Mouse (Mus musculus) layer of hippocampus, adult 18-20 months (tissue): ENCODE data around the gene Dusp10. TPM values are rescaled to one million over a fixed set of nuclear protein-coding genes. Genes with fewer than 3 reads are reported as not detected.

Experiments used
- DNase-seq, 2 experiments: peaks; one replicate each; pipeline ENCODE4 v3.0.0; 2022; ENCODE audit warnings: low spot score in 2 of 2
- total RNA-seq, 2 experiments: library from RNA; stranded (reverse); gene quantifications; 2 replicates each; pipeline ENCODE4 v1.2.3; 2021

The Dusp10 gene
- total RNA-seq, 2 experiments from 2014 or later: 4.6 to 5.2 TPM

DNA sequence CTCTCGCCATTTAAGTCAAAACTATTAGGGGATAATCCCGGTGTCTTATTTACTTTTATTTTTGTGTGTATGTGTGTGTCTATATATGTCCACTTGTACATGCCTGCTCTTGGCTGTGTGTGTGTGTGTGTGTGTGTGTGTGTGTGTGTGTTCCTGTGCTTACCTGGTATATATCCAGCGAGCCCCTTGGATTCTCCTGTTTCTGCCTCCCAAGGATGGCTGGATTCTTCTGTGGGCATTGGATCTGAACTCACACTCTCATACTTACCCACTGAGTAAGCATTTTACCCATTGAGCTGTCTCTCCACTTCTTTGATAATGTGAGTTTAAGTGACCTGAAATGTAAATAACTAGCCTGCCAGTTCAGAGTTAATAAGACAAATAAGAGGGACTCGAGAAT is 40.6 kb downstream of the Dusp10 start:
- DNase-seq: no peak

DNA sequence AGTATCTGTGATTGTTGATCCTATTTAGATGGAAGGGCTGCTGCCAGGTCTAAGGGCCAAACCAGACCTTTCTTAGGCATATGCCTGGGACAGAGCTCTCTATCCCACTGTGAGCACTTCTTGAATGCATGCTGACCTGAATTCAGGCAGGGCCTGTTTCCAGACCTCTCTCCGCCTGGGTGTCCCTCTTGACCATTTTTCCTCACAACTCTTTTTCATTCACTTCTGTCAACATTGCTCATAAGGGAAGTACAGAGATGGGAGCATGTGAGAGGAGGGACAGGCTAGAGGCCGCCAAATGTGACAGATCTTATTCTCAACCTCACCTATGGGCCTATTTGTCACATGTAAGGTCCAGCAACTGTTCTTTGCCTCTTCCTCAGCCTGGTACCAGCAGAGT is 41.1 kb downstream of the Dusp10 start:
- DNase-seq: no peak

- no peak for DNase-seq
Observed at GRCm38 (mm10) chr1:184058206-184058605, 45.1 kb downstream of the Dusp10 start.

GRCm38 (mm10) chr1:184059814-184060213 is 46.7 kb downstream of the Dusp10 start:
- DNase-seq: no peak

- no peak for DNase-seq
Observed at GRCm38 (mm10) chr1:184060381-184060780, 47.3 kb downstream of the Dusp10 start.

DNA sequence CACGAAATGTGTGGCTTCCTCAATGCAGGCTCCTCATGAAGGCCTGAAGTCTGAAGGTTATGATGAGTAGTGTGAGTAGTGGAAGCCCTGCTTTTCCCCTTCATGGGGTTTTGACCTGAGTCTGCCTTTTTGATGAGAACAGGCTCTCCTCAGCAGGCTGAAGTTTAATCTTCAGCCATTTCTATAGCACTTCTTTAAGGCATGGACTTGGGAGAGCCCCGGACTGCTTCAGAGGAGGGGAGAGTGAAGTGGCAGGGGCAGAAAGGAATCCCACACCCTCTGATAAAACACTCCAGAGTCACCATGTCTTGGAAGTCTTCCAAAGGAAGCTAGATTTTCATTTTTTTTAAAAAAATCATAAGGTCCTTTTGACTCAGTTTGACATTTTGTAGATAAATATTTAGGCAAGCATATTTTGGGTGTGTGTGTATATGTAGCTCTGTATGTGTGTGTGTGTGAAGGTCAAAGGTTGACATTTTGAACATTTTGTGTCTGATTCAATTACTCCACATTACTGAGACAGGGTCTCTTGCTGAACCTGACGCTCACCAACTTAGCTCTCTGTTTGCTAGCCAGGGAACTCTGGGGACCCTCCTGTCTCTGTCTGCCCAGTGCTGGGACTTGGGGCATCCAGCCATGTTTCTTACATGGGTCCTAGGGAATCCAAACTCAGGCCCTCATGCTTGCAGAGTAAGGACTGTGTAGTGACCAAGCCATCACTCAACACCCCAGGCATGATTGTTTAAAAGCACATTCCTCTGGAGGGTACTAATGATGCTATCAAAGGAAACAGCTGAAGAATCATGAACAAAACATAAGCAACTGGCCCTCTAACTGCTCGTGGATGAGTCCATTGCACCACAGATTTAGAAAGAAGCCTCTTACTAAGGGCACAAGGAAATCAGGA is 48.0 kb downstream of the Dusp10 start:
- no peak for DNase-seq

GRCm38 (mm10) chr1:184061901-184062300 is 48.8 kb downstream of the Dusp10 start:
- DNase-seq: no peak

DNA sequence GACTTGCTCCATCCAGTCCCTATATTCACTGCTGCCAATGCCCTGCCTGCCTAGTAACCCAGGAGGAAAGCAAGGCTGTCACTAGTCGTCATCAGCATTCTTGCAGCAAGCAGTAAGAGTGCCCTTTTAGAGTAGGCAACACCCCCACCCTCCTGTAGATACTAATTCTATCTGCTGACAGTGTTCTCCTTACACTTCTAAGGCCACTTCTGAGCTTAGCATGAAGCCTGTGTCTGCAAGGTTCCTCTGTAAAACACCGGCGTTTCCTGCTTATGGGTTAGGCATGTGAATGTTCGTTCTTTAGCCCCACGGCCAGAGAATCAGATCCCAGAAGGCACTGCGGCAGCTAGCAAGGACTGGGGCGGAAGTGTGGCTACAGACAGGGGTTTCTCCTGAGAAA is 51.2 kb downstream of the Dusp10 start:
- no peak for DNase-seq

DNA sequence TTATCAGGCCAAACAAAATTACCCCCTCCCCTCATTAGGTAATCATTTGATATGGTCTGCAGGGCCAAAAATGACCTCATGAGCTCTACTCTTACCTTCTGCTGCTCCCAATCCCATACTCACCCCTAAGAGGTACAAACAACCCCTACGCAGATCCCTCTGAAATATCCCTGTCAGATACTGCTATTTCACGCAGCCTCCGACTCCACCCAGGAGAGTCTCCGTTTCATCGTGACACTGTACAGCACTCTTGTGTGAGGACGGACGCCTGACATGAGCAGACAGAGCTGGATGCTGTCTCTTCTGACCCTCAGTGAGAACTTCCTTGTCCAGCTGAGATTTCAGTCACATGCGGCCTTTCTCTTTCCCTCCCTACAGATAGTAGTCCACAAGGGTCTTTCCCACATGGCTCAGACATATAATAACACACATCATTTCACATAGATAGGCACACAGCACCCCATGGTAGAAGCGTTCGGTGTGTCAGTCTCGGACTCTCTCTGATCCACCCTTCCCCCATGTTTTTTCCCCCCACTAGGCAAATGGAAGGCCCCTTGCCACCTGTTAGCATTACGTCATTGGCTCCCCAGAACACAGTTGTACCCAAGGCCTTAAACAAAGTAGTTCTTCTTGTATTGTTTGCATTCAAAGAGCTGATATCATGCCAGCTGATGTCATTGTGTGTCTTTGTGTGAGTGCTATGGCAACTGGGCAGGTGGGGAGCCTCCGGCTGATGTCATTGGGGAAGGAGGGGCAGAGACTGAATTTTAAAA is 52.7 kb downstream of the Dusp10 start:
- DNase-seq: peak in 1 of 2 experiments; percentile 42

DNA sequence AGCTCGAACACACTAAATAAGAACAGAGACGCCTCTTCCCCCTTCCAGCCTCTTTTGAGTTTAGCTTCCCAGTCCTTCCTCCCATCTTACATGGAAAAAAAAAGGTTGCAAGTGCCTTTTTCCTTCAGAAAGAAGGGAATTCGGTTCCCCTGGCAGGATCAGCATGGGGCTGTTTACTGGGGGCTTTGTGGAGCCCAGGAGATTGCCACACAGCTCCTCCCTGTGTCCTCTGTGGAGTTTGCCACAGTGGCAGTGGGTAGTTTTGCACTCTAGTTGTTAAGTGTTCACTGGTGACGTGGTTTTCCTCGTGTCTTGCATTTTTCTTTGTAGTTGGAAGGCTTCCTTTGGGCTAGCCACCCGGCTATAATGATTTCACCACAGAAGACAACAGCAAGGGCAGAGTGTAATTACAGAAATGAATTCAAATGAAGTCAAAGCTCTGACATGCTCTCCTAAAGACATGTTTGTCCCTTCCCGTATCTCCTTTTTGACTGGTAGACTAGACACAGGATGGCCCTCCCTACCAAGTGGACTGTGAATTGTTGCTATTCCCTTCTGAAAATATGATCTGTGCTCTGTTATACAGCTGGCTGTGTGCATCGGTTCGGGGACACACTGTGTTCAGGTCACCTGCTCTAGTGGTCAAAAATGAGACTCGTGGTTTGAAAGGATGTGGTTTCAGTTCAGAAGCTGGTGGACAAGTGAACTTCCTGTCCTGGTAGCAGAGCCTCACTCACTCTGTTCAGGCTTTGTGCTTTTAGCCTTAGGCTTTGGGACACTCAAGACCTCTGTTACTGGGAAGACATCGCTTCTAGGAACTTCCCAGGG is 53.6 kb downstream of the Dusp10 start:
- DNase-seq: no peak

DNA sequence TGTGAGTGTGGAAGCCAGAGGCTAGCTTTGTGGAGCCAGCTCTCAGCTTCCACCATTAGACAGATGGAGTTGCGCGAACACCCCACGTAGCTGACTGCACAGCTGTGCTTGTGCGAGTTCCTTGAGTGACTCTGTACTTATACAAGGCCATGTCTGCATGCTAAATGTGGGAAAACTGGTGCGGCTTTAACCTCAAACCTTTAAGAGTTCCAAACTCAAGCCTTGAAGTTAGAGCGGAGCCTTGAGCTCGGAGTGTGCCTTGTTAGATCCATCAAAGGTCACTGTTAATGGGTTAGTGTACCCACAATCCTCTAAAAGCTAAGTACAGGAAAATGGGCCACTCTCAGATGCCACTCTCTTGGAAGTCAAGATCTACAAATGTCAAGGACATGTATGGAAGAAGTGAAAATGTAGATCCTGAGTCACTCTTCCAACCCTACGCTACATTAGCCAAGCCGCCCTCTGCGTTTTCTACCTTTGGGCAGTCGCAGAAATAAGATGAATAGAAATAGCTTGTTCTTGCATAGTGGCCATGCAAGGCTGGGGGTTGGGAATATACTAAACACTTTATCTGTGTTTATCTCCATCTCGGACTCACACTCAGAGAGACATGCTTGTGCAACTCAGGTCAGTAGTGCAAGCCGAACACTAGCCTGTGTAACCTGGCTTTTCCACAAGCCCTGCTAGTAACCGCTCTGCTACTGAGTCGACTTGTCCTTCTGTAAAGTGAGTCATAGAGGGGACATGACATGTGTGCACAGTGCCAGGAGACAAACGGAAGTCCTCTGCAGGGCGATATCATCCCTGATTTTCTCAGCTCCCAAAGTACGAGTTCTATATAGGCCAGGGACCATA is 54.8 kb downstream of the Dusp10 start:
- DNase-seq: no peak

- DNase-seq: no peak
Observed at GRCm38 (mm10) chr1:184068971-184069370, 55.9 kb downstream of the Dusp10 start.

- no peak for DNase-seq
Observed at GRCm38 (mm10) chr1:184076065-184076464, 63.0 kb downstream of the Dusp10 start.

- no peak for DNase-seq
Observed at GRCm38 (mm10) chr1:184076756-184077155, 63.7 kb downstream of the Dusp10 start.

DNA sequence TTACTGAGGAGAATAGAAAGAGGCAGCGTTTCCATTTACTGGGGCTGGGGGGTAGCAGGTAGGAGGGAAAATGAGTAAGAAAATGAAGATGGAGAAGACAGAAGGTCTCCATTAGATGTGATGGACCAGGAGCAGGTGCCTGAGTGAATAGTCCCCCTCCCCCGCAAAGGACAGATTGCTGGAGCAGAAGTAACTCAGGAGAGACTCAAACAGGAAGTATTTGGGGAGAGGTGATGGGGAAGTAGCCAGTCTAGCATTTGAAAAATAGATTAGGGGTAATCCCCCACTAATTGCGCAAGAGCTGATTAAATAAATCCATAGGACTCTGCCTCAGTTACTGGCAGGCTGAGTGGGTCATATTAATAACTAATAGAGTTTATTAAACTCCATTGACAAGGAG is 66.2 kb downstream of the Dusp10 start:
- DNase-seq: no peak

- DNase-seq: no peak
Observed at GRCm38 (mm10) chr1:184082661-184083060, 69.6 kb downstream of the Dusp10 start.

- no peak for DNase-seq
Observed at GRCm38 (mm10) chr1:184083166-184083565, 70.1 kb downstream of the Dusp10 start.

- DNase-seq: no peak
Observed at GRCm38 (mm10) chr1:184084961-184085360, 71.9 kb downstream of the Dusp10 start.

GRCm38 (mm10) chr1:184090515-184090914 is 77.4 kb downstream of the Dusp10 start:
- no peak for DNase-seq

GRCm38 (mm10) chr1:184094914-184095313 is 81.8 kb downstream of the Dusp10 start:
- DNase-seq: no peak
